Mouse (Mus musculus) spleen, postnatal 4 days (tissue): ENCODE data around the gene Tln2.

Source experiments
- DNase-seq, 2 experiments: peaks; one replicate each; pipeline ENCODE4 v3.0.0; 2022; ENCODE audit warnings: low spot score in 2 of 2

The Tln2 gene

GRCm38 (mm10) chr9:67477445-67477844 is 82.1 kb downstream of the Tln2 start:
- DNase-seq, result no peak

GRCm38 (mm10) chr9:67476184-67476583 is 83.3 kb downstream of the Tln2 start:
- DNase-seq, result no peak

- DNase-seq, result no peak
These were observed 95.9 kb downstream of the Tln2 start for GRCm38 (mm10) chr9:67463440-67464122.

DNA sequence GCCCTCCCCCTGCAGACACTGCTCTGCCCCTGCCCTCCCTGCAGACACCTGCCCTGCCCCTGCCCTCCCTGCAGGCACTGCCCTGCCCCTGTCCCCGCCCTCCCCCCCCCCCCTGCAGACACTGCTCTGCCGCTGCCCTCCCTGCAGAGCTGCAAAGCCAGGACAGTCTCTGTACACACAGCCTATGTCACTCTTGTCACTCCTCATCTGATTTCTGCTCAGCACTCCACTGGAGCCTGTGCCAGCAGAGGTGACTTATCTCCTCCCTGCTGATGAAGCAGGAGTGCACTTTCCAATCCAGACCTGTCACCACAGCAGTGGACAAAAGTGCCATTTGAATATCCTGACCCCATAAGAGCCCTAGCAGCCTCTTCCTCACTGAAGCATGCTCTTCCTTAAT is 118.0 kb downstream of the Tln2 start:
- DNase-seq, result no peak

DNA sequence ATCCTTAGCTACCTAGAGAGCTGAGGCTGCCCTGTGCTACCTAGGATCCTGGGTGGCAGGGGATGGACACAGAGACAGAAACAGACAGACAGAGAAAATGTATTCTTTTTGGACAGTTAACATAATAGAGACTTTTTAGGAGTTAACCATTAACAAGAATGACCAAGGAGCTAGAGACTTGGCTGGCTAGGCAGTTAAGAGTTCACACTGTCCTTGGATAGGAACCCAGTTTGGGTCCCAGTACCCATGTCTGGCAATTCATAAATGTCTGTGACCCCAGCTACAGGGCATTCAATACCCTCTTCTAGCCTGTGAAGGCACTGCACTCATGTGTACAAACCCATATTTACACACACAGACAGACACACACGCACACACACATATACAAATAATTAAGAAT is 122.0 kb downstream of the Tln2 start:
- DNase-seq, result no peak

- no peak for DNase-seq
These were observed 124.0 kb downstream of the Tln2 start for GRCm38 (mm10) chr9:67435333-67436154.

- DNase-seq, result no peak
These were observed 130.2 kb downstream of the Tln2 start for GRCm38 (mm10) chr9:67429199-67429892.

DNA sequence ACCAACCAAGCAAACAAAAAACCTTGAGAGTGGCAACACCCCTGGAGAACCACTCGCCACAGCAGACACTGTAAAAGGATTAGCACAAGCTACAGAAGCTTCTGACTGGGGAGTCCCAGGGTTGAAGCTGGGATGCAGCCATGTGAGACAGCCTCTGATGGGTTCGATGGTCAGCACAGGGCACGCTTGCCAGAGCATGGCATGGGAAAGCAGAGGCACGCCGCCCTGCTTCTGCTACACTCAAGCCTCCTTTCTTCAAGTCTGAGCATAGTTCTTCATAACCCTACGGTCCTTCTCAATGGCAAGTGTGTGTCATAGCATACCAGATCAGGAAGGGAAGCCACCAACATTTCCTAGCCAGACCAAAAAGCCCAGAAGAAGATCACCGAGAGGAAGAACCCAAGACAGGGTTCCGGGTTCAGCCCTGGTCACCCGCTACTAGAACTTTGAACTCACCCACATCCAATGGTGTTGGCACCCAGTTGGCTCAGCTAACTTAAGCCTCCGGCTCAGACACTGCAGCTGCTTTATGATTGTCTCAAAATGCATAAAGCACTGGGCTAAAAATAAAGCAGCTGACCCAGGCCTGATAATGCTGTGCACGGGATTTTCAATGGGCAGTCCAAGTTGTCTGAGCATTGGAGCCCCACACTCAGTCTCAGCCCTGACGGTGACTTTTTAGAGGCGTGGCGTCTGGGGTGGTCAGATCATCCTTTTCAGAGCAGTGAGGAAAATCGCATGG is 131.0 kb downstream of the Tln2 start:
- DNase-seq, result no peak

DNA sequence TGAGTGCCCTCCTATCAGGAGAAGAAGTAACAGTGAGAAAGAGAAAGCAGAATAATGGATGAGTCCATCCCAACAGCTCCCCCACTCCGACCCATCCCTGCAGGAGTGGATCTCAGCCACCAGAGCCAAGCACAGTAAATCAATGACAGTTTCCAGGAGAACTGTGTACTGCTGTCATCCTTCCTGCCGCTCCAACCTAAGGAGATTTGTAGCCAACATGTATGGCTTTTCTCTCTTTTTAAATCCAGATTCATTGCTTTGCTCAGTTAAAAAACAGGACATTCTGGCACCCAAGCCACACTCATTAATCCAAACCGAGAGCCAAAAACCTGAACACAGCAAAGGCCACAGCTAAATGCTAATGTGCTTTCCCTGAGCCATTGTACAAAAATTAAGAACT is 133.2 kb downstream of the Tln2 start:
- no peak for DNase-seq

DNA sequence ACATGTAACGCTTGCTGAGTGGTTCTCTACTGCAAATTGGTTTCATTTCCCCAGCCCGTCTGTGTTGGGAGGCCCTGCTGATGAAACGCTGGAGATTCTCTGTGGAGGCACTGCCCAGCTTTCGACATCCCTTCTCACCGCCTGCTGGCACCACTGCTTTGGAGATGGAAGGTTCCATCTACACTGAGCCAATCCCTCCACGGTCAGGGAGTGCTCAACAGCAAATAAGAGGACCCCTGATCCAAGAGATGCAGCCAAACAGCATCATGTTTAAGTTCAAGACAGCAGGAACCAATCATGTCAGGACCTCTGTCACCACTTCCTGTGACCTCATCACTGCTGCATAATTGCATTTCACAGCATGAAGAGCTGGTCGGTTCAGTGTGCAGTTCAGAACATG is 135.4 kb downstream of the Tln2 start:
- DNase-seq, result no peak

- no peak for DNase-seq
These were observed 141.4 kb downstream of the Tln2 start for GRCm38 (mm10) chr9:67418092-67418491.

DNA sequence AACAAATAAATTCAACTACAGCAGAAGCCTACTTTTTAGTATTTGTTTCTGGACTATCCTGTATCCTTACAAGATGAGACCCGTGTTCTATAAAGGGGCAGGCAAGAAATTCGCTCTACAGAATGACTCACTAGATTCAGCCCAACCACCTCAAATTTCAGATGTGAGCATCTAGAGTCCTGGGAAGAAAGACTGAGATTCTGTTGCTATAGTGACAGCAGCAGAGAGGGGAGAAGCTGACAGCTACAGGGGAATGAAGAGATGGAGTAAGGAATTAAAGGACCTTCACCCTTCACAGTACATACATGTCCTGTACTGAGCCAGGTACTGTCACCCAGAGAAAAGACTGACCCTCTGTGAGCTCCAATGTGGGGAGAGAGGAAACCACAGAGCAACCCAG is 148.8 kb downstream of the Tln2 start:
- DNase-seq, result no peak

GRCm38 (mm10) chr9:67404736-67405135 is 154.8 kb downstream of the Tln2 start:
- no peak for DNase-seq

GRCm38 (mm10) chr9:67399563-67399962 is 159.9 kb downstream of the Tln2 start:
- no peak for DNase-seq

GRCm38 (mm10) chr9:67397756-67398155 is 161.7 kb downstream of the Tln2 start:
- DNase-seq, result no peak

DNA sequence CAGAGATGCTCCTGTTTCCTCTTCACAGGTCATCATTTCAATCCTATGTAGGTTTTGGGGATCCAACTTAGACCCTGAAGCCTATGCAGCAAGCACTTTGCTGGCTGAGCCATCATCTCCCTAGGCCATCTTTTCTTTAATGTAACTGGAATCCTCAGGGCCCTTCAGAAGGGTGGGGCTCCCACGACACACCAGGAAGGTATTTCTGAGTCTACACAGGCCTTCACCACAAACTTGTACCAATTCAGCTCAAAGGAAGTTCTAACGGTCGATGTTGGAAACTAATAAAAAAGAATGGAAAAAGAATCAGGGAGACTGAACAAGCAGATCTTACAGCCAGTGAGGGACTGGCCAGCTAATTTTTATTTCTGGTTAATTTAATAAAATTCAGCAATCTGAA is 163.1 kb downstream of the Tln2 start:
- no peak for DNase-seq

- no peak for DNase-seq
These were observed 175.4 kb downstream of the Tln2 start for GRCm38 (mm10) chr9:67384028-67384590.

DNA sequence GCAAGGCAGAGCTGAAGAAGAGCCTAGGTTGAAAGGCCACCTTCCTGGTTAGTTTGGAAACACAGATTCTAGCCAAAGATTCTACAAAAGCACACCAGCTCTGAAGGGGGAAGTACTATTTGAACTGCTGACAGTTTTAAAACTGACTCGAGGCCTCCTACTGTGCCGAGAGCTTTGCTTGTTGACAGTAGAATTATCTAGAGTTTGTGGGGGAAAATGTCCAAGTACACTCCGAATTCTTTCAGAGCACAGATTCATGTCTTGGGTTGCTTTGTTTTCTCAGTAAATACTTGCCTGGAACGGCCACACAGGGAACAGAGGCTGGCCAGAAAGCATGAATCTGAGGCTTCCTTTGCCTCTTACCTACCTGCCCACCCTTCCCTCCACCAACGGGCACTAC is 179.4 kb downstream of the Tln2 start:
- DNase-seq, result no peak

DNA sequence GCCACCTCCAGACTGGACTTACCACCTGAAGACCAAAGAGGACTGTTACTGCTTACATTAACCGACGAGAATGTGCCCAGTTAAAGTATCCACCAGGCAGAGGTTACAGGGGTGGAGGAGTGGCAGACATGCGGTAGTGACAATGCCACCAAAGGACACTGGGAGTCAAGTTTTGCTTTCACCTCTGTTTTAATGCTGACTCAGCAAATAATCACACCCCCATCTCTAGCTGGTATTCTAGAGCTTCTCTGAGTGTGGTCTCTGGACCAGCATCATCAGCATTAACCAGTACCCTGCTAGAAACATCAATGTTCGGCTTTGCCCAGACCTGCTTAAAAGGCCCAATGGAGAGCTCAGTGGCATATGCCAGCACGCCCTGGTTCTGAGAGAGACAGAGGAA is 180.7 kb downstream of the Tln2 start:
- DNase-seq, result no peak

- DNase-seq, result no peak
These were observed 191.4 kb downstream of the Tln2 start for GRCm38 (mm10) chr9:67368078-67368477.

DNA sequence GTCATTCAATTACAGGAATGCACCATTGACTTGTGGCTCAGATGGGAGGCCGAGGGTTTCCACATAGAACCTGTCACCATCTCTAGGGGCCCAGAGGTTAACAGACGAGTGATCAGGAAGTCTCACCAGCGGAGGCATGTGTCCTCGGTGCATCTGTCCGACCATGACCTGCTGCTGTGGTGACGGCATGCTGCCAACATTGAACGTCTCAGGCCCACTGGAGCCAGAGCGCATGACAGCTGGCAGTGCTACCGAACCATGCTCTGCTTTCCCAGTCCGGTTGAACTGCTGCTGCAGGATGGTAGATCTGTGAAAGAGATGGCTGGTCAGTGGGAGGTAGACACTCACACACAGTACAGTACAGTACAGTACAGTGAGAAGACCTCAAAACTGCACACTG is 197.0 kb downstream of the Tln2 start:
- DNase-seq, result no peak

DNA sequence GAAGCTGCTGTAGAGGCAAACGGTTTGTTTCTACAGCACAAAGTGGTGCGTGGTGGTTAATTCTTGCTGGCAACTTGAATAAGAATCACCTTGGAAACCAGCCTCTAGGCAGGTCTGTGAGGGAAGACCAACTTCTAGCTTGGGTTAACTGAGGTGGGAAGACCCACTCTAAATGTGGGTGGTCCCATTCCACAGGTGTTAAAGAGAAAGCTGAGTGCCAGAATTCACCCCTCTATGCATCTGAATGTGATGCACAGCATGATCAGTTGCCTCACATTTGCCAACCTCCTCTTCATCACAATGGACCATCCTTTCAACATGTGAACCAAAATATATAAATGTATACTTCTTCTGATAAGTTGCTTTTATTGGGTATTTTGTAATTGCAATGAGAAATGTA is 197.4 kb downstream of the Tln2 start:
- DNase-seq, result no peak
